Mouse (Mus musculus): Measurements from ENCODE around the gene Ago4.
"Not testable (repeated sequence)": the region's sequence is repeated elsewhere in the genome, so short reads cannot be mapped to it uniquely, and the experiment has no call there.

Gene Ago4

GRCm38 (mm10) chr4:126532827-126533728 is at the start of gene Ago4:
Ago4 (minus strand) TSS chr4:126533472.
- peak; percentile 74 for DNase-seq (ENCODE audit: low spot score)

- no peak for DNase-seq (ENCODE audit: low spot score)
Observed at GRCm38 (mm10) chr4:126579077-126579476, 45.8 kb upstream of the Ago4 start.

GRCm38 (mm10) chr4:126577920-126578319 is 44.6 kb upstream of the Ago4 start:
- DNase-seq (ENCODE audit: low spot score) = no peak

GRCm38 (mm10) chr4:126576281-126576680 is 43.0 kb upstream of the Ago4 start:
- no peak for DNase-seq (ENCODE audit: low spot score)

GRCm38 (mm10) chr4:126569783-126570182 is 36.5 kb upstream of the Ago4 start:
- DNase-seq (ENCODE audit: low spot score) = no peak

- no peak for DNase-seq (ENCODE audit: low spot score)
Observed at GRCm38 (mm10) chr4:126567243-126567642, 34.0 kb upstream of the Ago4 start.

GRCm38 (mm10) chr4:126563798-126564197 is 30.5 kb upstream of the Ago4 start:
- no peak for DNase-seq (ENCODE audit: low spot score)

- DNase-seq (ENCODE audit: low spot score) = peak; percentile 96
Observed at GRCm38 (mm10) chr4:126556809-126557711, 23.8 kb upstream of the Ago4 start, which contains the start of gene Clspn. Clspn (plus strand) TSS chr4:126556935.

GRCm38 (mm10) chr4:126554462-126554861 is 21.2 kb upstream of the Ago4 start:
- DNase-seq (ENCODE audit: low spot score) = peak; percentile 64

- no peak for DNase-seq (ENCODE audit: low spot score)
Observed at GRCm38 (mm10) chr4:126553685-126554084, 20.4 kb upstream of the Ago4 start.

- DNase-seq (ENCODE audit: low spot score) = no peak
Observed at GRCm38 (mm10) chr4:126553105-126553504, 19.8 kb upstream of the Ago4 start.

- no peak for DNase-seq (ENCODE audit: low spot score)
Observed at GRCm38 (mm10) chr4:126552136-126552535, 18.9 kb upstream of the Ago4 start.

GRCm38 (mm10) chr4:126546183-126546582 is 12.9 kb upstream of the Ago4 start:
- no peak for DNase-seq (ENCODE audit: low spot score)

- no peak for DNase-seq (ENCODE audit: low spot score)
Observed at GRCm38 (mm10) chr4:126545703-126546102, 12.4 kb upstream of the Ago4 start.

- no peak for DNase-seq (ENCODE audit: low spot score)
Observed at GRCm38 (mm10) chr4:126545016-126545415, 11.7 kb upstream of the Ago4 start.

- no peak for DNase-seq (ENCODE audit: low spot score)
Observed at GRCm38 (mm10) chr4:126542838-126543237, 9.6 kb upstream of the Ago4 start.

- DNase-seq (ENCODE audit: low spot score) = no peak
Observed at GRCm38 (mm10) chr4:126540487-126541071, 7.3 kb upstream of the Ago4 start.

- DNase-seq (ENCODE audit: low spot score) = no peak
Observed at GRCm38 (mm10) chr4:126536865-126537264, 3.6 kb upstream of the Ago4 start.

- DNase-seq (ENCODE audit: low spot score) = not testable (repeated sequence)
Observed at GRCm38 (mm10) chr4:126535631-126536030, 2.4 kb upstream of the Ago4 start.

GRCm38 (mm10) chr4:126533729-126534070 is 428 bp upstream of the Ago4 start:
- DNase-seq (ENCODE audit: low spot score) = no peak

GRCm38 (mm10) chr4:126532292-126532691 is 980 bp downstream of the Ago4 start:
- DNase-seq (ENCODE audit: low spot score) = no peak

- no peak for DNase-seq (ENCODE audit: low spot score)
Observed at GRCm38 (mm10) chr4:126526828-126527227, 6.4 kb downstream of the Ago4 start.
